ENCODE assay signal across 16 mouse cellular contexts in genomic region chr6:51809164-51809824, GRCm38 (mm10).
"Had no signal": no experiment of that assay in that cellular context is flagged by ENCODE, and none has a peak within 500 bp of the region (broad histone marks: within the 10 kb centered on the region; RNA-seq: fewer than 3 reads in every experiment).

No protein-coding gene starts in this region.

- H3K4me3 ChIP-seq: layer of hippocampus, adult 2 months; liver, embryonic 13.5 days had no signal

- ATAC-seq: intestine, postnatal 0 days had no signal

- DNase-seq: kidney, adult 2 months; kidney, postnatal 25 days; layer of hippocampus, adult 9-11 months; liver, embryonic 13.5 days; lung, adult 2 months; lung, postnatal 14 days; midbrain, embryonic 14.5 days; right cerebral cortex, adult 18-20 months; right cerebral cortex, postnatal 14 days; right cerebral cortex, postnatal 4 days; thymus, postnatal 25 days had no signal

- H3K9ac ChIP-seq: liver, embryonic 13.5 days had no signal

- H3K27me3 ChIP-seq: liver, embryonic 13.5 days had no signal

- H3K36me3 ChIP-seq: liver, embryonic 13.5 days had no signal

- H3K27ac ChIP-seq: kidney, postnatal 0 days; layer of hippocampus, adult 2 months; liver, embryonic 13.5 days; stomach, postnatal 0 days had no signal

- H3K4me2 ChIP-seq: liver, embryonic 13.5 days; midbrain, embryonic 11.5 days had no signal

- H3K9me3 ChIP-seq: liver, embryonic 13.5 days had no signal

- H3K4me1 ChIP-seq: liver, embryonic 13.5 days had no signal
